Mouse (Mus musculus): ENCODE data around the gene Knstrn.

GRCm38 (mm10) chr2:118783093-118783492 is 30.7 kb upstream of the Knstrn start:
- TF ChIP-seq CTCF (IDR thresholded peaks at IDR 0.05; ENCODE audit: control insufficient read depth, insufficient read depth, insufficient replicate concordance, low read depth, low read length) (no peak), POLR2A (IDR thresholded peaks at IDR 0.05; ENCODE audit: control insufficient read depth, low read depth, low read length) (no peak)
